Mouse (Mus musculus) cerebellum, adult 8-10 months (tissue): ENCODE data around the gene Spry1.

ENCODE experiments used
- DNase-seq: peaks from one replicate; pipeline ENCODE4 v3.0.0; 2022

Spry1 gene

DNA sequence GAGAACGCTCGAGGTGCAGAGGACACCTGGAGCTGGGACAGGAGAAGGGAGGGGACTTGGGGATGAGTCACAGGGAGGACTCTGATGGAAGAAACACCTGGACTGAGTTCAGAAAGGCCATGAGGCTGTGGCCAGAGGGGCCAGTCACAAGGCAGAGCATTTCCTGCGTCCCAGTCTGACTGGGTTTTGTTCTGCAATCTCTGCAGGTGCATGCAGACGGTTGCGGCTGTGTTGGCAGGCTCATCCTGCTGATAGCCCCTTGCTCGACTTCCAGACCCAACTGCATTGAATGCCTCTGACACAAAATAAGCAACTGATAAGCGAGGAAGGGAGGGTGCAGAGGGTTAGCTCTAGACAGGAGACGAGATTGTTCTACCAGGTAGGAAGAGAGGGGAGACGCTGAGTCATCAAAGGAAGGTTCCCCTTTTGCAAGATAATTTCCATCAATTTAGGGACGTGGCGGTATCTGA, 35.3 kb downstream of the Spry1 start:
- DNase-seq = no peak

DNA sequence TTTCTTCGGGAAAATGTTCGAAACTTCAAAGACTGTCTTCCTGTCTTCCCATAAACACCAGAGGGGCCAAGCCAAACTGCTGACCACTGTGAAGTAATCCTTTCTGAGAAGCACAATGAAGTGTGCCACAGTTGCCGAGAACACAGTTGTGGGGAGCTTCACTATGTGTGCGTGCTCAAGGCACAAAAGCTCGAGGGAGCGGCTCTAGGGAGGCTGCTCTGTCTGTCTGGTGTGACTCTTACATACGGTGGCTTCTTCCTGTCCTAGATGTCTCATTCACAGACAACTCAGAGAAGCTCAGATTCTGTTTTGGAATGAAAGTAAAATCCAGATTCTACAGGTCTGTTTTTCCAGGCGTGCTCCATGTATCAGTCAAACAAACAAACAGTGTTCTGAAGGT, 36.5 kb downstream of the Spry1 start:
- DNase-seq = no peak

- DNase-seq = no peak
Measured at GRCm38 (mm10) chr3:37686219-37686618, 46.5 kb downstream of the Spry1 start.

GRCm38 (mm10) chr3:37686751-37687150, 47.0 kb downstream of the Spry1 start:
- no peak for DNase-seq

GRCm38 (mm10) chr3:37687158-37687980, 47.6 kb downstream of the Spry1 start:
- DNase-seq = peak; percentile 66

- DNase-seq = no peak
Measured at GRCm38 (mm10) chr3:37692945-37693344, 53.2 kb downstream of the Spry1 start.

DNA sequence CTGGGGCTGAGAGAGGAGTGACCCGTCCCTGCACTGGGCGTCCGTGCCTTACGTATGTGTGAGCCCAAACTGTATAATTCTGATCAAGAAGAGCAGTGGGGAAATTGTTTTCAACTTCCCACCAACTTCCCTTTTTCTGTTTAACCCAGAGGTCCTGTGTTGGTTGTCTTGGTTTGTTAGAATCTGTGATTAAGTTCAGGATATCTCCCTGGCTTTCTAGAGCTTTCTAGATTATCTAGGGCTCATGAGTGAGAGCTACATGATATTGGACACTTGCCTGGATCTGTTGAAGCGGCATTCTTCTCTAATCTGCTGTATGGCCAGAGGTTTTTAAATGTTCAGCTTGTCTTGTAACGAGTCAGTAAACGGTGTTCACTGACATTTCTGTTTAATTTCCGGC, 53.8 kb downstream of the Spry1 start:
- no peak for DNase-seq
